Mouse (Mus musculus): ENCODE measurements around the gene Idh3b.

DNA sequence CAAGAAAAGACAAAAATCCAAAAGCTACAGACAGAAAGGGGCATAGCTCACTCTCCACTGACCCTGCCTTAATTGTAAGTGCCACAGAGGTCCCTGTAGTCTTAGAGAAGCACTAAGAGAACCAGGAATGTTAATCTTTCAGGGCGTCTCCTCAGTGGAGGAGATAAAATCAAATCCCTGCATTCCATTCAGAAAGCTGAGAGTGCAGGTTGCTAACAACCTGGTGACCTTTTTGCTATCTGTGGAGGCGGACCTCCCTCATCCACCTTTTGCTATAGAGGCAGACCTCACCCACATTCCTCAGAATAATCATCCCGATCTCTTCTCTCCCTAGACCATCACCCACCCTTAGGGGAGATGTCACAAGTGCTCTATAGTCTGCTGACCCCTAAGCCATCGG is 4.7 kb upstream of the Idh3b start:
- TF ChIP-seq CTCF (IDR thresholded peaks at IDR 0.05; ENCODE audit: low read depth) (no peak), EP300 (IDR thresholded peaks at IDR 0.05; ENCODE audit: low read depth) (no peak)

Data from liver, postnatal 0 days (tissue).